Mouse (Mus musculus) kidney, adult 2 months (tissue): ENCODE measurements at regions not wholly inside any gene's neighbourhood (a gene's known extent, or its start where the extent isn't known, plus 50 kb on each side); places are given as distances from the start of the nearest gene placed in this dataset.

Source experiments
- CTCF ChIP-seq: fragments of 200-500 bp; conservative IDR thresholded peaks from 2 replicates; pipeline ENCODE4 v1.5.1; 2011; ENCODE audit warnings: low read depth, mild to moderate bottlenecking, control low read depth, low read length, moderate library complexity, mixed read lengths; ENCODE audit not compliant: insufficient read depth, insufficient read length
- POLR2A ChIP-seq: fragments of 200-500 bp; IDR thresholded peaks from one replicate; pipeline ENCODE4 v1.6.1; 2011; ENCODE audit warnings: low read depth, low read length, control low read depth

- TF ChIP-seq CTCF (no peak), POLR2A (no peak)
These were observed 305.9 kb downstream of the Hdgfl1 start for GRCm38 (mm10) chr13:26464096-26464495.
